Mouse (Mus musculus): ENCODE results near the gene Pacsin2.

Gene Pacsin2

DNA sequence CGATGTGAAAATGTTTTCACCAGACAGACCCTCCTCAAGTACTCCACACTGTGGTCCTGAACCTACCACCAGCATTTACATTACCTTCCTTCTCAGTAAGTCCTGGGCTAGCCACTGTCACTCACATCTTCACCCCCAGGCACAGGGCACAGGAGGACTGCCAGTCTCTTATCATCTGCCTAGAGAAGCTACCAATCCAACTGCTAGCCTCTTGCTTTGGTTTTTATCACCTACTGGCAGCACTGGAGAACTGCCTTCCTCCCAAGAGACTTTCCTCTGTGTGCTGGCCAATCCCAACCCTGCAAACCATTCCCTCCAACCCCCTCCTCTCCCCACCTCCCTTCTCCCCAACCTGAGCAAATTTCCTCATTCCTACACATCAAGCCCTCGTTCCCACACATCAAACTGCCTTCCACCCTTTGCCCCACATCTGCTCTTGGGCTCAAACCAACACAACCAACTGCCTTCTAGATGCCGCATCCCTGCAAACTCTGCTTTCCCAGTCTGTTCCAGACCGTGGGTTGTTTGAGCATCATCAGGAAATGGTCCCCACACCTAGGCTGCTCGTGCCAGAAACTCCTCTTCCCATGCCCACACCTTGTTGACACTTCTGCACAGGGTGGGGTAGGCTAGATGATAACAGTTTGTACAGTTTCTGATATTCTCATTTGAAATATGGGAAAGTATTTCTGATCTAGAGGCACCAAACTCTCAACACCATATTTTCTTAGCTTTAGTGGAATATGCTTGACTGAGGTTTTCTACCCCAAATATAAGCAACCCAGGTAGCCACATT is 40.6 kb downstream of the Pacsin2 start:
- WGBS, result 72% methylated on average over 5 of the region's 5 CpGs

DNA sequence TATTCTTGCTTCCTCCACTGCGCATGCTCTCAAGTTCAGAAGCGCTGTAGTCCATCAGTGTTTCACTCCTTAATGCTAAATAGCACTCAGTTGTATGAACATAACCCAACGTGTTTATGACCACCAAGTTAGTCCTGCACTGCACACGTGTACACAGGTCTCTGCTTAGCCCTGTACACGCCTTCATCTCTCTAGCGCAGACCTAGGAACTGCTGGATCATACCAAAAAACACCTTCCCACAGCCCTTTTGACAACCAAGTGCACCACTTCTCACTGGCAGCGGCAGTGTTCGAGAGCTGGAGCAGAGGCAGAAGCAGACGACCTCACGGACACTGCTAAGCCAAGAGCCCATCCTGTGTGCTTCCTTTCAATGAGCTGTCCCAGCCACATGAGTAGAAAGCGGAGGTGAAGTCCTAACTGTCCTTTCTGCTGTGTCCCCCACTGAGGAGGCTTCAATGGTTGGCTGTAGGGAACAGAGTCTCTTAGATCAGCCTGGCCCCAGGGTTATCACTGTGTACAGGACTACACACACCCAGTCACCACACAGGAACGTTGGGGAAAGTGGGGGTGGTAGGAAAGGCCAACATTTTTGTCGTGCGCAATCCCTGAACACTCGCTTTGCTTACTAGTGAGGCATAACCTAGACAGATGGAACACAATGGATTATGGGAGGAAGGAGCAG is 42.0 kb downstream of the Pacsin2 start:
- WGBS, result 88% methylated on average over 15 of the region's 15 CpGs

DNA sequence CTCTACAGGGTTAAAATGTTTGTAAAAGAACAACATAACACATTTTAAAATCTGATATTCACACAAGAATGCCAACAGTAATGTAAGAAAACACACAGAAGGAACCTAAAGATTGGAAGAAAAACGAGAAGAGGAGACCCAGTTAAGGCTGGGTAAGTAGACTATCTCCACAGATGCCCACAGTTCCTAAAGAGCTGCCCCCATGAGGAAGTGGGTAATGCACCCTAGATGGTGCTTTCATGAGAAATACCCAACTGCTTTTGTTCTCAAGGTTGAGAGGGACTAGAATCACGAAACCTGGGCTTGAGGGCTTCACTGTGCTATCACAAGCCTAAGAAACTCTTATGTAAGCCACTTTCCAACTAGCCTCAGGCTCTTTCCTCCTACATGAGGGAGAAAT is 44.8 kb downstream of the Pacsin2 start:
- WGBS, result 55% methylated on average over 2 of the region's 2 CpGs

DNA sequence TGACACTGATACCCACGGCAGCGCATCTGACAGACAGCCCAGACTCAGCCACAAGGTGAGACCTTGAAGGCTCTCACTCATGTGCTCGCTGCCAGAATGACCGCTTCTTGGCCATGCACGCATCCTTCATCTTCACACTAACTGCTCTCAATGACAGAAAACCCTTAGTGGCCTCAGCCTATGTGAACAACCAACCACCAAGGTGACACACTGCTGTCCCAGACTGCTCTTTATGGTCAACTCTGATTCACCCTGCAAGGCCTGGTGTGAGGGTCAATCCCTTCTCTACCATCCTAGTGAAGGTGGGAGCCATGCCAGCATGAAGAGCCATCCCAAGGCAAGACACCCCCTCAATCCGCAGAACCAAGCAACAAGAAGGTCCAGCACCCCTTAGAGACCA is 46.5 kb downstream of the Pacsin2 start:
- 51% methylated on average over 6 of the region's 6 CpGs for WGBS

DNA sequence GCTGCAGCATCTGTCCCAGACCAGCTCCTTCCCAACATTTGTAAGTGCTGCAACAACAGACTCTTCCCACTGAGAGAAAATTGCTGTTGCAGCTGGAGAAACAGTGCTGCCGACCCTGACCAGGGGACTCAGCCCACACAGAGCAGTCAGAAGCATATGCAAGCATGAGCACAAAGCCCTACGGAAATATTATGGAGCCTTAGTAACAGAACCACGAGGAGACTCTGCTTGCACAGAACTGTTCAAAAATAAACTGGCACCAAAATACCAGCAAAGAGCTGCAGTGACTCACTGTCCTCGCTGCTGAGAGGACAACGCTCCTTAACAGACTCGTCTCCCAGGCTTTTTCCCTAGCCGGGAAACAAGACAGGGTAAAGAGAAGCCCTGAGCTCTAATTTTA is 47.0 kb downstream of the Pacsin2 start:
- 18% methylated on average over 7 of the region's 7 CpGs for WGBS

DNA sequence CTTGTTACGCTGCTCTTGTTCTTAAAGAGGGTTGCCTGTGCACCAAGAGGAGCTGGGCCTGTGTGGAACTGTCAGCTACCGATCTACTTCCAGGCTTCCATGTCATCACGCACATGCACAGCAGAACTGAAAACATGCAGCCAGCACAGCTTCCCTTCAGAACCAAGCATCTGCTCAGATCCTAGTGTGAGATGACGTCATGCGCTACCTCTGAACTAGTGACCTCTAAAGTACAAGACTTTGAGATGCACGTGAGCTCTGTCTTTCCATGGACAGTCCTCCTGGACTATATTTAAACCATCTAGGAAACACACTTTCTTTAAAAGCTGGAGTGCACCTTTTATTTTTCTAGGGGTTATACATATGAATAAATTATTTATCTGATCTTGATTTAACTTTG is 49.0 kb downstream of the Pacsin2 start:
- WGBS, result 74% methylated on average over 6 of the region's 6 CpGs

DNA sequence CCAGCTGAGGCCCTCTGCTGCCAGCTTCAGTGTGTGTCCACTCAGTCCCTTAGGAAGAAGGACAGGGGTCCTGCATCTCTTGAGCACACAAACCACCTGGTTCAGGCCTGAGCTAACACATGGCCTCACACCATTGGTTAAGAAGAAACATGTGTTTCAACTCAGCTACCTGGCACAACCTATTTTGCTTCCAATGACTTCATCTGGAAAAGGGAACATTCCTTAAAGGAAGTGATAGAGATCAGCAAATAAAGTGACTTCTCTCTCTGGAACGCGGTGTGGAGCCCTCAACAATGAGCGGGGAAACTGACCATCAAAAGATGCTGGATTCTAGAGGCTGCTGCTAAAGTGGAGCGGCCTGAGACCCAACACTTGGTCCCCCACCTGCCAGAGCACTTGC is 52.8 kb downstream of the Pacsin2 start:
- 87% methylated on average over 4 of the region's 4 CpGs for WGBS

DNA sequence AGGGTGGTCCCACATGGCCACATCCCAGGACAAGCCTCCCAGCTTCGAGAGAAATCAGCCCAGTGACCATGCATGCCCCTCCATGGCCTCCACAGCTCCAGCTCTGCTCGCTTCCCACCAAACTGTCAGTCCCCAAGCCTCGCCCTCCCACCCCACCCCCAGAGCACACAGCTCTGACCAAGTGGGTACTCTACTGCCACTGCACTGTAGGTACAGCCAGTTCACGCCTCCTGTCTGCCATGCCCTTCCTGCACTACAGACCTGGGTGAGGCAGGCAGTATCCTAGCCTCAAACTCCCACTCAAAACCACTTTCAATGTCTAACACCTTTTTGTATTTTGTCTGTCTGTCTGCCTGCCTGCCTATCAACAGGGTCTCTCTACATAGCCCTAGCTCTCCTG is 53.7 kb downstream of the Pacsin2 start:
- 89% methylated on average over 4 of the region's 4 CpGs for WGBS

DNA sequence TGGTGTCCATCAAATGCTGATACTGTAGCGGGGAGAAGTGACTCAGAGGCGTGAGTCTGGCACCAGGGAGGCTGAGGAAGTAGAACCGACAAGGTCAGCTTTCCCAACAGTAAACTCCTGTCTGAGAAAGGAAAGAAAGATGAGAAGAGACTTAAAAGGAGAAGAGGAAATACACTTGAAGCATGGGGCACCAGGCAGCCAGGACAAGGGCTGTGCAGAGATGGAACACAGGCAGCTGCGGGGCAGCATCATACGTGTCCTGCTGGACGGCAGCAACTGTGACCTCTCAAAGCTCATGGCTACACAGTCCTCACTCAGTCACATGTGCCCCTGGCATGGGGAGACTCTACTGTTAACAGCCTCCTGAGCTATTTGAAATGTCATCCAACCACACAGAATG is 54.1 kb downstream of the Pacsin2 start:
- WGBS, result 68% methylated on average over 6 of the region's 6 CpGs

DNA sequence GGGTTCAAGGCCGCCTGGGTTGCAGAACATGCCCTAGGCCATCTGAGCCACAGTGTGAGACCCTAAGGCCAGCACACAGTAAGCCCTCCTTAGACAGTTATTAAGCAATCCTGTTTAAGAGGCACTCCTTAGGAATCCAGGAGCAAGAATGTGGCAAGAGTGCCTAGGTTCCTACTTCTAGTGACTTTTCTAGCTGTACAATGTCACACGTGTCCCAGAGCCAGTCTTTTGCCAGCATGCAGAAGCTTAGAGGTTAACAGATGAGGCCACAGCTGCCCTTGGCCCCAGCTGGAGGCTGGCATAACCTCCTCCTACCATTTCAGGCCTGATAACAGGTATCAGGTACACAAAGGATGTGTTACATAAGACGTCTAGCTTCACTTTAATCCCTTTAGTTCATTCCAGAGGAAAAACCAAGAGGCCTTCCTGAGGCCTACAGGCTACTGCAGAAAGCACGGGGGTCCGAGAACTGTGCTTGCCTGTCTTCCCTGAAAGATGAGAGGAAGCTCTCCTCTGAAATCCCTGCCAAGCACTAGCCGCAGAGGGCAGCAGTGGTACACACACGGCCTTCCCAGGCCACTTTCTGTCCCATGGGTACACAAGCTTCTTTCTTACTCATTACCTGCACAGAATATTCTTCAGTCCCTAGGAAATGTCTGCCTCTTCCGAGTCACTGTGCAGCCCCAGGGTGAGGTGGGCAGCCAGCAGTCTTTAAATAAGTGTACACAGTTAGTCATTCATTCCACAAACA is 55.5 kb downstream of the Pacsin2 start:
- WGBS, result 57% methylated on average over 8 of the region's 8 CpGs

DNA sequence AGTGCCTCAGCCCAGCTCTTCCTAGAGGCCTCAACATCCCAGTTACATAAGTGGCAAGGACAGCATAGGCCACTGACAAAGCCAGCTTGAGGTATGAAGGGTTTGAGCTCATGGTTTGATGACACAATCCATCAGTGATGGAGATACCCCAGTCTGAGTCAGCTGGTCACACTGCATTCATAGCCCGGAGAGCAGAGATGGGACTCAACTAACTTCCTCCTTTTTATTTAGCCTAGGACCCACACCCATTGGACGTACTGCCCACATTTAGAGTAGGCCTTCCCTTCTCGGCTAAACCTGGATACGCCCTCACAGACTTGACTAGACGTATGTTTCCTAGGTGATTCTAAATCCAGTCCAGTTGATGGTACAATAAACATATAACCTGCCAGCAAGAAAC is 56.2 kb downstream of the Pacsin2 start:
- 56% methylated on average over 5 of the region's 5 CpGs for WGBS

DNA sequence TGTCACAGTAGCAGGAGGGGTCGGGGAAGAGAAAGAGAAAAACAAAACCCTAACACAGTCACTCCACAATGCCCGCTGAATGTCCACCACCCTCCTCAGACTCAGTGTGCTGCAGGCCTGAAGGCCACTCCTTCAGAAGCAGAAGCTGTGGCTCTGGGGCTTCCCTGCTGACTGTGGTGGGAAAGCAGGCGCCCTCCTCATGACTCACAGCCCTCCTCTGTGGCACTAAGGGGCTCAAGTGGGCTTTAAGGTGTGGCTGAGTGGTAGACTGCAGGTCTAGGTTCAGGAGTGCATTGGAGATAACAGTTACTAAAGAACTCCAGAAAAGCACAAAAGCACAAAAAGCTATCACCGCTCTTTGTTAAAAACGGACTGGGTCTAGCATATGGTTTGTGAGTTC is 56.9 kb downstream of the Pacsin2 start:
- 80% methylated on average over 5 of the region's 5 CpGs for WGBS

DNA sequence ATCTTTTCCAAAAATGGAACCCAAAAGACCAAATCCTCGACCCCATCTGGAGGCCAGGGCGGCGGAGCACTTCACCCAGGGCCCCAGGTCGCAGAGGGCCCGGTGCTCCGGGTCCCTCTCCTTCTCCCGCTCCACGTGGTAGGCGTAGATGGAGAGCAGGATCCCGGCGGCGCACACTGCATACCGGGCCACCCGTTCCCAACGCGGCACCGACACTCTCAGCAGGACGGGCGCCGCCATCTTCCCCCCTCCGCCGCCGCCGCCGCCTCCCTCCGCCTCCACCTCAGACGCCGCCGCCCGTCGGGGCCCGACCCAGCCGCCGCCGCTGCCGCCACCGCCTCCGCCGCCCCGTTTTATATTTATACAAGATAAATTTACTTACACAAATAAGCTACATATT is 58.5 kb downstream of the Pacsin2 start:
- WGBS, result 95% methylated on average over 20 of the region's 40 CpGs

DNA sequence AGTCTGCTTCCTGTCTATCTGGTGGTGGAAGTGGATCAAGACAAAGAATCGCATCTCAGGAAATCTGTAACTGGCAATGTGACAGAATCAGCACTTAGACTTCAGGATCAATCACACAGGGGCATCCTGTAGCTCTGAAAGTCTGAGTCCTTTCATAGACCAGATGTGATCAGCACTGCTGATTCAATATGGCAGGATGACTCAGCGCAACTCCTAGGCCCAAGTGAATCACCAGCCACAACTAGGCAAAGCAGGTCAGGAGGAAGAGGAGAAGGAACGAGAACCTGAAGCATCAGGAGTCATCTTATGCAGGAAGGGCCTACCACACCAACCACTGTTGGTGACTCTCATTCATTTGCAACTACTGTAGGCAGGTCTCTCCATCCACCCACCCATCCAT is 60.4 kb downstream of the Pacsin2 start:
- 77% methylated on average over 3 of the region's 3 CpGs for WGBS

DNA sequence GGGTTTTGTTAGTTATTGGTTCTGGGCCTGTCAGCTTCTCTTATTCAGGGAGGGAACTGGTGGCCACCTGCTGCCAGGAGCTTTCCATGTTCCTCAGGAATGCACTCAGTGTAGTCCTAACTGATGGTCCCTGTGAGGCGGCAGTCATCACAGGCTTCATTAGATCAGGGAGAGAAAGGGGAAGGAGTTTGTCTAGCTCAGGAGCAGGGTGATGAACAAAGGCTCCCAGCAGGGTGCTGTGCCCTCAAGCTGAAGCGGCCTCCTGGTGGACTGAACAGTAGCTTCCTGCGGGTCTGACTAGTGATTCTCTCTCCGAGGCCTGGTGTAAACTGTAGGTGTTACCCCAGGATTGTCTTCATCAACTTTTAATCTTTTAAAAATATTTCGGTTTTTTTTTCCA is 61.4 kb downstream of the Pacsin2 start:
- WGBS, result 79% methylated on average over 5 of the region's 5 CpGs

DNA sequence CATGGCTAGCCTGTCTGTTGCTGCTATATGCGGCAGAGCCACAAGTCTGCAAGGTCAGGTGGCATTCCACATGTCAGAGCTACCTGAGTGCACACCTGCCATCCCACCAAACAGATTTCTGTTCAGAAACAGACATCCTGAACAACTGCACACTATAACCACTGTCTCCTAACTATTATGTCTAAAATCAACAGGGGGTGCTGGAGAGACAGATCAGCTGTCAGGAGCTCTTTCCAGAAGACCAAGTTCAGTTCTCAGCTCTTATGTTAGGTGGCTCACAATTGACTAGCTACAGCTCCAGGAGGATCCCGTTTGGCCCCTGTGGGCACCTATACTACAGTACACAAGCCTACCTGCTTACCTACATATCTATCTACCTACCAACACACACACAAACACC is 71.7 kb downstream of the Pacsin2 start:
- WGBS, result 90% methylated on average over 2 of the region's 2 CpGs

DNA sequence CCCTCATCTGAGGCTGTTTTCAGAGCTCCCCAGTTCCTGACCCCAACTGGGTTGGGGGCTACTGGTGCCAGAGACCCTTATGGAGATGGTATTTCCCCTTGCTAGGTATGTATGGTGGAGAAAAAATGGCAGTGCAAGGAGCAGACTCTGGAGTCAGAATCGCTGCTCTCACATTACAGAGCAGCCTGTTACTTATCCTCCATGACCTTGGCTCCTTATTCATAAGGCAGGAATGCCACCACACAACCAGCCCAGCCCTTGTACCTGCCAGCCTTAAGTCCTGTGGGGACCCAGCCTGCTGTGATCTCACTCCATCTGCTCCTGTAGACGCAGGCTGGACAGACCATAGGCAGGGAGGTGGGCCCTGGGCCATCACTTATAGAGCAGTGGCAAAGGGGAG is 76.5 kb downstream of the Pacsin2 start:
- 95% methylated on average over 2 of the region's 2 CpGs for WGBS

DNA sequence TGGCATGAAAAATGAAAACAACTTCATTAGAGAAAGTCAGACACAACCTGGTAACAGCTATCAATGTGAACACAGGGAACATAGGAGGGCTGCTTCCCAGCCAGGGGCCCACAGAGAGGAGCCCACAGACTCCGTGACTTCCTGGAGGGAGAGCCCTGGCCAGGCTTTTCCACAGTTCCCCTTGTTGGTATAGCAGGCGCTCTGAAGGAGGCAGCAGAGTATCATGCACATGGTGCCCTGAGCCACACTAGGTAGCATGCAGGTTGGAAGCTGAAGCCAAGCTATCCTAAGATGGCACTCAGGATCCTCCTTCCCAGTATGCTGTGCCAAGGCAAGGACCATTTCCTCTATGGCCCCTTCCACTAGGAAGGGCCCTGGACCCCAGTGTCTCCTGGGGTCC is 80.8 kb downstream of the Pacsin2 start:
- WGBS, result 87% methylated on average over 2 of the region's 2 CpGs

DNA sequence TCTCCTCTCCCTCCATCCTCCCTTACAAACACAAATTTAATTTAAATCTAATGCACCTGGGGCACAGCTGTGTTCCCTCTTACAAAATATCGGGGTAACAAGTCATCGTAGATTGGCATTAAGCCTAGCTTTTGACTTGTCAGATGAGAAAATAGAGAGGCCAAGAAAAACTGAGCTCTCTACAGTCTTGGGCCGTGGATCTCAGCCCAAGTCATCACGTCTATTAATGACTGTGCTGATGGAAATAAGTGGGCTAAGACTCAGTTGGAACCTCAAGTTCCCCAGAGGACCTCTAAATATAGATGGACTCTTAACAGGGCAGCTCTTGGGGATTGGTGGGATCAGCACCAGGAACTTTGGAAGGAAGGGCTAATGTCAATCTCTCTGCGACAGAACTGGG is 81.3 kb downstream of the Pacsin2 start:
- WGBS, result 87% methylated on average over 5 of the region's 5 CpGs

DNA sequence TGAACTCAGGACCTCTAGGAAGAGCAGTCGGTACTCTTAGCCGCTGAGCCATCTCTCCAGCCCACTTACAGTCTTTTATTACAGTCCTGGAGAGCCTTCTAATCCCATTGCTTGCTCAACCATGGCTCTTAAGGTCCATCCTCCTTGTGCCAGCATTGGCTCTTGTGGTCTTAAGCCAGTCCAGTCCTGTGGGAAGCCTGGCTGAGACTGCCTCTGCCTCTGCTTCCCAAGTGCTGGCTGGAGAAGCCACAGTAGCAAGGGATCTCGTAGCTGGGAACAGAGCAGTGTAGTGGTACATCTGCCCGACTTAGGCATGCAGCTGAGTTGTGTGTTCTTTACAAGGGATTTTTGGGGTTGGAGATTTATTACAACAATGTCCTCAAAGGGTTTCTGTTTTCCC is 81.9 kb downstream of the Pacsin2 start:
- 98% methylated on average over 4 of the region's 4 CpGs for WGBS

DNA sequence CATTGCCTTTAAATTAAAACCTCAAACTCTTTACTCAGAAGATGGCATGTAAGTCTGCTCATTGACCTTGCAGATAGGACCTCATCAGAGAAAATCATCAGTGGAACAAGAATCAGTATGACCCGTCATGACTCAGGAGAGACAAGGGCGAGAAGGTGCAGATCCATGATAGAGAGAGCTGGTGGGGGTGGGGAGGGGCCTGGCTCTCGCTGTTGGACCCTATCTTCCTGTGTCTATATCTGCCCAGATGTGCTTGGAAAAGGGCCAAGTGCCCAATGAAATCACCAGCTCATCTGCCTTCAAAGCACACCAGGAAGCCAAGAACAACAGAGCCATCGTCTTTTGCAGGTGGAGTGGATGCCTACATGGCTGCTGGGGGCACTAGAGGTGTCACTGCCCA is 87.3 kb downstream of the Pacsin2 start:
- 78% methylated on average over 4 of the region's 4 CpGs for WGBS

DNA sequence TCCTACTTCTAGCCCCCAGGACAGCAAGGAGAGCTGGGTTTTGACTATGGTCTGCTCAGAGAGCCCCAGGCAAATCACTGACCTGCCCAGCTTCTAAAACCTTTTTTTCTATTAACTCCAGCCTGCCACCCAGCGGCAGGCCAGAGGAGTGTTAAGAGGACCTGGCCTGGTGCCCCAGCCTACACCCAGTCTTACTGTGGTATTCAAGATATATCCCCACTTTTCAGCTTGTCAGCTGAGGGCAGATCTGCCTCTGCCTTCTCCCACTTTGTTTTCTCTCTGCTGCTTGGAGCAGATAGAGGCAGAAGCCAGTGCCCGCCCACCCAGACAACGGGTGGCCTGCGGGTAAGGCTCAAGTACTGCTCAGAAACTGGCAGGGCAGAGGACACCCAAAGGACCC is 89.3 kb downstream of the Pacsin2 start:
- 49% methylated on average over 4 of the region's 4 CpGs for WGBS

DNA sequence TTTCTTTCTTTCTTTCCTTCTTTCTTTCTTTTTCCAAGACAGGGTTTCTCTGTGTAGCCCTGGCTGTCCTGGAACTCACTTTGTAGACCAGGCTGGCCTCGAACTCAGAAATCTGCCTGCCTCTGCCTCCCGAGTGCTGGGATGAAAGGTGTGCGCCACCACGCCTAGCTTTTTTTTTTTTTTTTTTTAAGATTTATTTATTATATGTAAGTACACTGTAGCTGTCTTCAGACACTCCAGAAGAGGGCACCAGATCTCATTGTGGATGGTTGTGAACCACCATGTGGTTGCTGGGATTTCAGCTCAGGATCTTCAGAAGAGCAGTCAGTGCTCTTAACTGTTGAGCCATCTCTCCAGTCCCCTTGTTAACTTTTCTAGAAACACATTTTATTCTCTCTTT is 95.7 kb downstream of the Pacsin2 start:
- 83% methylated on average over 4 of the region's 4 CpGs for WGBS
